Mouse (Mus musculus) adrenal gland, postnatal 0 days (tissue): Measurements from ENCODE around the gene 5330417H12Rik. TPM values are rescaled to one million over a fixed set of nuclear protein-coding genes. Genes with fewer than 3 reads are reported as not detected.

Experiments used
- polyA plus RNA-seq: library from polyadenylated mRNA; unstranded; fragments of >200 nt; fragmentation: Nextera tagmentation; extraction: Ambion mirVana; gene quantifications from 2 replicates; pipeline ENCODE4 v1.2.1, GENCODE M21; 2015

Gene 5330417H12Rik
- not detected in 2 replicates for polyA plus RNA-seq

GRCm38 (mm10) chr7:107625061-107625460, at the start of gene 5330417H12Rik:
Gene 5330417H12Rik (minus strand): TSS chr7:107625161.

GRCm38 (mm10) chr7:107594857-107595402, 30.0 kb downstream of the 5330417H12Rik start, which contains the start of gene Ppfibp2:
Gene Ppfibp2 (plus strand): TSS chr7:107595207.

Other genes with a start within 250 kb of the 5330417H12Rik start
- gene Olfml1, start 57.7 kb downstream of the 5330417H12Rik start, polyA plus RNA-seq, result 22.7 and 51.7 TPM in 2 replicates
- 4.9 and 7.2 TPM in 2 replicates for gene Ppfibp2, start 30.0 kb downstream of the 5330417H12Rik start, polyA plus RNA-seq
- gene Cyb5r2, start 132.9 kb upstream of the 5330417H12Rik start, polyA plus RNA-seq, result 0.14 and 0.15 TPM in 2 replicates
- gene Ovch2, start 176.0 kb upstream of the 5330417H12Rik start, polyA plus RNA-seq, result not detected in 2 replicates
- not detected in 2 replicates for gene Olfr467, start 187.1 kb upstream of the 5330417H12Rik start, polyA plus RNA-seq
- not detected in 2 replicates for gene Olfr469, start 200.4 kb upstream of the 5330417H12Rik start, polyA plus RNA-seq
- not detected in 2 replicates for gene Olfr470, start 222.3 kb upstream of the 5330417H12Rik start, polyA plus RNA-seq